Mouse (Mus musculus) ES-Bruce4 (cell line): ENCODE measurements around the gene Mllt1.
A peak's percentile ranks its signal among the peaks of the same experiment; 100 is the strongest.

Experiments
- CTCF ChIP-seq: IDR thresholded peaks from one replicate; pipeline ENCODE4 v1.8.1; 2011; ENCODE audit warnings: low read depth, low read length
- EP300 ChIP-seq: IDR thresholded peaks from 2 replicates; pipeline ENCODE4 v1.6.1; 2011; ENCODE audit warnings: low read depth, low read length; ENCODE audit not compliant: insufficient read depth
- POLR2A ChIP-seq: IDR thresholded peaks from one replicate; pipeline ENCODE4 v1.8.1; 2011; ENCODE audit warnings: low read length; ENCODE audit not compliant: insufficient read depth

DNA sequence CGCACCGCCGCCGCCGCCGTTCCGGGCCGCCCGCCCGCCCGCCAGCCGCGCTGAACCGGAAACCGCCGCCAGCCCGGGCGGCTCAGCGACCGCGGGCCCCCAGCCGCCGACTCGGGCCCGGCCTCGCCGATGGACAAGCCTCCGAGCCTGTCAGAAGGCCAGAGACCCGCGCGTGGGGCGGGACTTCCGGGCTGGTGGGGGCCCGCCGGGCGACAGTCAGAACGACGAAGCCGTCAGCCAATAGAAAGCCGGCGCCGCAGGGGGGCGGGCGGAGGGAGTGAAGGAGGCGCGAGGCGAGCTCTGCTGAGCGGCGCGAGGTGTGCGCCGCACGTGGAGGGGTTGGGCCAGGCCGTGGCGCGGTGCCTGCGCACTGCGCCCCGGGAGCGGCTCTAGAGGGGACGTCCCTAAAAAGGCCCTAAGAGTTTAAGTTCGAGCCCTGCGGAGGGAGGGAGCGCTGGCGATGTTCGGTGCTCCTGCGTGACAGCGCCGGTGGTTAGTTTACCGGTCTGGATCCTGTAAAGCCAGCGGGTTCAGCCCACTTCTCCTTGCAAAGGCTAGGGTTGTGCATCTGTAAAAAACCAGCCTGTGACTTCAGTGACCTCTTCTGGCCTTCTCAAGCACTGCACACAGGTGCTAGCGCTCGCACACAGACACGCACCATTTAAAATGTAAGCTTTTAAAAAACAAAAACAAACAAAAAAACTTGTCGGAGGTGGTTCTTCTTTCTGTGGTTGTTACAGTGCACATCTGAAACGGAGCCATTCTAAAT, at the start of gene Mllt1:
- no peak for TF ChIP-seq POLR2A
- TF ChIP-seq CTCF, result peak; percentile 76
- no peak for TF ChIP-seq EP300
